Mouse (Mus musculus): ENCODE results near the gene Shroom4.

DNA sequence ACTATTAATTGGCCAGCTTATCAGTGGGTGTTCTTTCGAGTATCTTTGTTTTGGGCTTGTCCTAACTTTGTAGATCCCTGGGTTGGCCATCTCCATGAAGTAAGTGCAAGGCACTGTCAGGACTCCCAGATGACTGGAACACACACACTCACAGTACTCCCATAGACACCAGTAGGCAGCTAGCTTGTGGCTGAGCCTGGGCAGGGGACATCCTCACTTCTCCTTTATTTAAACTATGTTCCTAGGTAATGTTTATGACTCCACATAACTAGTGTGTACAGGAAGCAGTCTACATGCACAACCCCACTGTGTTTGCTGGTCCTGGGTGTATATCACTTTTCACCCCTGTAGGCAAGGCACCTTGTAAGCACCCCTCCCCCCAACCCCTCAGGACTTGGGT lies 461 bp upstream of the Shroom4 start:
- TF ChIP-seq EP300 (IDR thresholded peaks at IDR 0.05) (no peak), CTCF (IDR thresholded peaks at IDR 0.05) (no peak)
